In genomic region chr13:17992009-17992408, GRCm38 (mm10) we compare ENCODE assay signal across 8 mouse cellular contexts. TPM values are rescaled to one million over a fixed set of nuclear protein-coding genes. Genes with fewer than 3 reads are reported as not detected.
DNase-seq lines count a peak whose midpoint lies in the region; ATAC-seq and TF ChIP-seq lines count a peak whose summit lies in the region.

No protein-coding gene starts in this region.

- intact Hi-C loops in heart, postnatal 36 days (cut with DNase I): loop anchor here (5.0 kb wide), 2 partner anchors 245 to 300 kb away; no protein-coding TSS in a partner anchor

- peak overlapping the region; percentile 80 for H3K4me2 ChIP-seq in heart, embryonic 13.5 days
- H3K4me2 ChIP-seq in hindbrain, embryonic 12.5 days (replicated peaks): peak overlapping the region; percentile 77
- peak overlapping the region; percentile 63; the same call in 1 of the 2 replicates for H3K4me2 ChIP-seq in midbrain, embryonic 11.5 days

- H3K27ac ChIP-seq in heart, embryonic 13.5 days (replicated peaks): peak overlapping the region; percentile 87
- no peak overlapping the region for H3K27ac ChIP-seq in MEL (ENCODE audit: control insufficient read depth, low read depth, low read length)
- no peak overlapping the region for H3K27ac ChIP-seq in hindbrain, embryonic 12.5 days
- H3K27ac ChIP-seq in midbrain, embryonic 11.5 days (ENCODE audit: low read depth, low read length): no peak overlapping the region

- 26% methylated on average over 4 of the region's 4 CpGs for WGBS in heart, embryonic 13.5 days
- WGBS in hindbrain, embryonic 12.5 days: 82% methylated on average over 4 of the region's 4 CpGs
- WGBS in midbrain, embryonic 11.5 days: 86% methylated on average over 4 of the region's 4 CpGs

- H3K4me3 ChIP-seq in heart, embryonic 13.5 days: peak overlapping the region; percentile 70
- peak overlapping the region in 1 of 2 experiments; percentile 75; a peak in 1 of 4 replicates for H3K4me3 ChIP-seq in MEL (ENCODE audit: control insufficient read depth in 1 of 2, insufficient read depth in 1 of 2, low read depth in 2 of 2, low read length in 2 of 2)
- peak overlapping the region; percentile 81; the same call in 1 of the 2 replicates for H3K4me3 ChIP-seq in hindbrain, embryonic 12.5 days
- peak overlapping the region; percentile 71 for H3K4me3 ChIP-seq in midbrain, embryonic 11.5 days (ENCODE audit: low read depth, low read length)

- H3K27me3 ChIP-seq in heart, embryonic 13.5 days (replicated peaks): no peaks in the 10 kb centered on the region
- peaks cover 0 to 3% of the 10 kb centered on the region in 2 experiments; a peak in 1 of 4 replicates for H3K27me3 ChIP-seq in MEL (ENCODE audit: control insufficient read depth in 1 of 2, insufficient read depth in 2 of 2, low read length in 2 of 2)
- H3K27me3 ChIP-seq in hindbrain, embryonic 12.5 days: no peaks in the 10 kb centered on the region
- no peaks in the 10 kb centered on the region for H3K27me3 ChIP-seq in midbrain, embryonic 11.5 days (ENCODE audit: control insufficient read depth, insufficient read depth, low read length)

- H3K4me1 ChIP-seq in heart, embryonic 13.5 days: peaks cover 15% of the 10 kb centered on the region
- H3K4me1 ChIP-seq in MEL (ENCODE audit: control insufficient read depth in 1 of 2, insufficient read depth in 2 of 2, low read length in 2 of 2): peaks cover 0 to 8% of the 10 kb centered on the region in 2 experiments; a peak in 1 of 4 replicates
- H3K4me1 ChIP-seq in hindbrain, embryonic 12.5 days: no peaks in the 10 kb centered on the region
- peaks cover 5% of the 10 kb centered on the region; the same call in 1 of the 2 replicates for H3K4me1 ChIP-seq in midbrain, embryonic 11.5 days (ENCODE audit: control insufficient read depth, insufficient read depth, low read length)

- TF ChIP-seq EP300 in MEL (IDR thresholded peaks at IDR 0.05; ENCODE audit: low read depth in 1 of 2, low read length in 2 of 2): peak; percentile 47 to 59

- TF ChIP-seq POLR2A in MEL (IDR thresholded peaks at IDR 0.05; ENCODE audit: control insufficient read depth in 1 of 2, insufficient read depth in 1 of 2, low read depth in 1 of 2, low read length in 2 of 2, poor library complexity in 1 of 2): no peak

- no peaks in the 10 kb centered on the region for H3K9me3 ChIP-seq in heart, embryonic 13.5 days
- H3K9me3 ChIP-seq in MEL (replicated peaks; ENCODE audit: insufficient read depth, low read length): no peaks in the 10 kb centered on the region
- H3K9me3 ChIP-seq in hindbrain, embryonic 12.5 days (replicated peaks): no peaks in the 10 kb centered on the region
- H3K9me3 ChIP-seq in midbrain, embryonic 11.5 days (ENCODE audit: control insufficient read depth, low read length): no peaks in the 10 kb centered on the region

- H3K36me3 ChIP-seq in heart, embryonic 13.5 days: peaks cover 21% of the 10 kb centered on the region
- peaks cover 0 to 10% of the 10 kb centered on the region in 2 experiments; a peak in 3 of 4 replicates for H3K36me3 ChIP-seq in MEL (ENCODE audit: control insufficient read depth in 1 of 2, insufficient read depth in 2 of 2, low read length in 2 of 2)
- peaks cover 11% of the 10 kb centered on the region for H3K36me3 ChIP-seq in hindbrain, embryonic 12.5 days
- H3K36me3 ChIP-seq in midbrain, embryonic 11.5 days (ENCODE audit: control insufficient read depth, insufficient read depth, low read length): peaks cover 2% of the 10 kb centered on the region; the same call in 1 of the 2 replicates

- DNase-seq in heart, postnatal 36 days: no peak
- DNase-seq in MEL (ENCODE audit: low read depth, low spot score) (peak; percentile 39), adipocyte (ENCODE audit: low spot score) (no peak)
- DNase-seq in midbrain, embryonic 11.5 days (ENCODE audit: low spot score, missing footprints): peak; percentile 79
- no peak for DNase-seq in layer of hippocampus, adult 8-10 months (ENCODE audit: low spot score in 2 of 2)
- DNase-seq in cerebellum, adult 8-10 months: no peak

- no peak for TF ChIP-seq CTCF in MEL (IDR thresholded peaks at IDR 0.05 in 2 of 3, conservative IDR thresholded peaks at IDR 0.05 in 1 of 3; ENCODE audit: control insufficient read depth in 1 of 3, insufficient read depth in 1 of 3, low read depth in 2 of 3, low read length in 3 of 3, poor library complexity in 1 of 3, severe bottlenecking in 1 of 3)

- ATAC-seq in heart, embryonic 13.5 days (ENCODE audit: extremely low read depth, insufficient number of reproducible peaks, low FRiP score, low TSS enrichment): no peak
- no peak for ATAC-seq in hindbrain, embryonic 12.5 days (ENCODE audit: low FRiP score)
- ATAC-seq in midbrain, embryonic 11.5 days (ENCODE audit: low FRiP score): no peak

- TF ChIP-seq RAD21 in MEL (IDR thresholded peaks at IDR 0.05; ENCODE audit: low read depth, low read length): no peak

- H3K79me2 ChIP-seq in MEL (ENCODE audit: control insufficient read depth, insufficient read depth, low read length, poor library complexity): peaks cover 4% of the 10 kb centered on the region

- H3K9ac ChIP-seq in heart, embryonic 13.5 days: peak overlapping the region; percentile 85
- H3K9ac ChIP-seq in MEL (ENCODE audit: control insufficient read depth, low read depth, low read length, poor library complexity, severe bottlenecking): no peak overlapping the region
- H3K9ac ChIP-seq in hindbrain, embryonic 12.5 days: peak overlapping the region; percentile 74
- H3K9ac ChIP-seq in midbrain, embryonic 11.5 days (ENCODE audit: low read length): no peak overlapping the region

TF ChIP-seq in MEL, 35 proteins besides CTCF, POLR2A, EP300 and RAD21:
- TF ChIP-seq TAL1 (IDR thresholded peaks at IDR 0.05; ENCODE audit: low read length) (peak; percentile 19; the same call in 1 of the 2 replicates), RCOR1 (IDR thresholded peaks at IDR 0.05; ENCODE audit: low read depth, low read length) (peak; percentile 97), ETS1 (IDR thresholded peaks at IDR 0.05; ENCODE audit: low read depth, low read length) (peak; percentile 73), GATA1 (IDR thresholded peaks at IDR 0.05; ENCODE audit: low read depth, low read length) (peak; percentile 57), ZC3H11A (IDR thresholded peaks at IDR 0.05; ENCODE audit: low read depth, low read length) (no peak), MEF2A (IDR thresholded peaks at IDR 0.05; ENCODE audit: extremely low read depth, insufficient replicate concordance, low read depth, low read length, poor library complexity, severe bottlenecking) (peak; percentile 95), JUND (IDR thresholded peaks at IDR 0.05; ENCODE audit: low read depth, low read length) (no peak)

RNA-seq across cellular contexts. Expression of gene Yae1d1, which starts 1.1 kb away (rescaled TPM):
- polyA plus RNA-seq in heart, embryonic 13.5 days (2015; fragmentation: Nextera tagmentation; extraction: Ambion mirVana): 69.1 and 77.3 TPM in 2 replicates
- 10 to 100 TPM; 37.1 to 37.7 TPM for total RNA-seq in heart, postnatal 36 days (2021)
- 14.8 and 19.7 TPM in 2 replicates for total RNA-seq in MEL (2012; rRNA removed)
- 1 to 10 TPM in 1 of 2 experiments, not detected in 1; 9.4 TPM for polyA plus RNA-seq in MEL (2012; ENCODE audit: insufficient read depth in 1 of 2, insufficient read length in 2 of 2, low read depth in 1 of 2, low replicate concordance in 2 of 2, missing spikeins in 1 of 2)
- polyA plus RNA-seq in hindbrain, embryonic 12.5 days (2016; fragmentation: Nextera tagmentation; extraction: Ambion mirVana): 79.5 and 81.6 TPM in 2 replicates
- 93.0 and 95.7 TPM in 2 replicates for polyA plus RNA-seq in midbrain, embryonic 11.5 days (2014; fragmentation: Nextera tagmentation; extraction: Ambion mirVana)
- 10 to 100 TPM; 21.6 to 26.2 (median 24.7) TPM for total RNA-seq in layer of hippocampus, adult 8-10 months (2022)

RNA-seq across cellular contexts. Expression of gene Rala, which starts 48.0 kb away (rescaled TPM):
- 81.2 and 92.3 TPM in 2 replicates for polyA plus RNA-seq in heart, embryonic 13.5 days (2015; fragmentation: Nextera tagmentation; extraction: Ambion mirVana)
- 10 to 100 TPM; 36.4 to 42.2 TPM for total RNA-seq in heart, postnatal 36 days (2021)
- total RNA-seq in MEL (2012; rRNA removed): 12.9 and 13.1 TPM in 2 replicates
- 10 to 100 TPM in 1 of 2 experiments, not detected in 1; 30.7 TPM for polyA plus RNA-seq in MEL (2012; ENCODE audit: insufficient read depth in 1 of 2, insufficient read length in 2 of 2, low read depth in 1 of 2, low replicate concordance in 2 of 2, missing spikeins in 1 of 2)
- 144 and 154 TPM in 2 replicates for polyA plus RNA-seq in hindbrain, embryonic 12.5 days (2016; fragmentation: Nextera tagmentation; extraction: Ambion mirVana)
- 137 and 138 TPM in 2 replicates for polyA plus RNA-seq in midbrain, embryonic 11.5 days (2014; fragmentation: Nextera tagmentation; extraction: Ambion mirVana)
- total RNA-seq in layer of hippocampus, adult 8-10 months (2022): 10 to 100 TPM; 51.1 to 59.2 (median 55.6) TPM

Comparison
In these comparisons a context has a peak if more than half of its experiments do, and no peak if none do; other contexts are left out.
1. H3K9ac ChIP-seq: peak in heart, embryonic 13.5 days (single experiment) and hindbrain, embryonic 12.5 days (single experiment); none in MEL (single experiment) and midbrain, embryonic 11.5 days (single experiment).
2. DNase-seq: peak in MEL (single experiment) and midbrain, embryonic 11.5 days (single experiment); none in heart, postnatal 36 days (0 of 2), layer of hippocampus, adult 8-10 months (0 of 2), adipocyte (single experiment) and cerebellum, adult 8-10 months (single experiment).
3. Peak in every context shown above with its lines, with median percentiles within 50 percentile points of each other: H3K4me2 ChIP-seq.